Mouse (Mus musculus) stomach, embryonic 16.5 days (tissue): ENCODE results near the gene Tnnt1. TPM values are rescaled to one million over a fixed set of nuclear protein-coding genes. Genes with fewer than 3 reads are reported as not detected.

Experiments used
- ATAC-seq: fragments of 200-750 bp; cut with Nextera tagmentation; 2 replicates; pipeline ENCODE4 v1.8.0; 2017; ENCODE audit warnings: moderate number of reproducible peaks, moderate TSS enrichment; ENCODE audit not compliant: insufficient read depth, low FRiP score
- H3K27ac ChIP-seq: fragments of 300-500 bp; sonication (generic); 2 replicates; pipeline ENCODE4 v1.5.1; 2014; ENCODE audit warnings: low read length
- H3K27me3 ChIP-seq: fragments of 300-500 bp; sonication (generic); 2 replicates; pipeline ENCODE4 v1.6.1; 2014; ENCODE audit warnings: low read length, control low read depth, mixed read lengths; ENCODE audit not compliant: control insufficient read depth, insufficient read depth
- H3K36me3 ChIP-seq: fragments of 300-500 bp; sonication (generic); 2 replicates; pipeline ENCODE4 v1.6.1; 2014; ENCODE audit warnings: low read length; ENCODE audit not compliant: control insufficient read depth, insufficient read depth
- H3K4me1 ChIP-seq: fragments of 300-500 bp; sonication (generic); 2 replicates; pipeline ENCODE4 v1.6.1; 2014; ENCODE audit warnings: low read length, control low read depth, mixed read lengths; ENCODE audit not compliant: control insufficient read depth, insufficient read depth
- H3K4me2 ChIP-seq: fragments of 300-500 bp; sonication (generic); 2 replicates; pipeline ENCODE4 v1.6.1; 2014; ENCODE audit warnings: low read depth, low read length, mixed read lengths
- H3K4me3 ChIP-seq: fragments of 300-500 bp; sonication (generic); replicated peaks from 2 replicates; pipeline ENCODE4 v1.5.1; 2014; ENCODE audit warnings: mild to moderate bottlenecking, low read length
- H3K9ac ChIP-seq: fragments of 300-500 bp; sonication (generic); 2 replicates; pipeline ENCODE4 v1.6.1; 2014; ENCODE audit warnings: low read length
- H3K9me3 ChIP-seq: fragments of 300-500 bp; sonication (generic); replicated peaks from 2 replicates; pipeline ENCODE4 v1.6.1; 2016; ENCODE audit warnings: low read length, control low read depth; ENCODE audit not compliant: control insufficient read depth
- WGBS: fragments of 180-500 bp; shearing (Covaris S2); extraction: QIAGEN DNeasy Blood & Tissue Kit; methylation state at CpG from one replicate; pipeline ENCODE4 v1.1.7; 2014; 5-methylcytosine and 5-hydroxymethylcytosine counted together
- polyA plus RNA-seq: library from polyadenylated mRNA; unstranded; fragments of >200 nt; fragmentation: Nextera tagmentation; extraction: Ambion mirVana; gene quantifications from 2 replicates; pipeline ENCODE4 v1.2.1, GENCODE M21; 2015

Tnnt1 gene
- polyA plus RNA-seq, 1 experiment from 2014 or later: 111 TPM

- Histone ChIP-seq H3K9me3 (no peaks in the 10 kb centered on the region), H3K36me3 (no peaks in the 10 kb centered on the region), H3K27ac (no peak overlapping the region), H3K9ac (peak overlapping the region; percentile 66), H3K27me3 (peaks cover 9% of the 10 kb centered on the region; the same call in 1 of the 2 replicates), H3K4me1 (peaks cover 11% of the 10 kb centered on the region), H3K4me2 (peak overlapping the region; percentile 94), H3K4me3 (peak overlapping the region; percentile 49)
- 3% methylated on average over 35 of the region's 35 CpGs for WGBS
- ATAC-seq: peak; percentile 63
These were observed 45.7 kb downstream of the Tnnt1 start for GRCm38 (mm10) chr7:4470275-4471178.

- no peak for ATAC-seq
- WGBS: 78% methylated on average over 3 of the region's 3 CpGs
- no peak overlapping the region for H3K4me3 ChIP-seq
These were observed 48.4 kb downstream of the Tnnt1 start for GRCm38 (mm10) chr7:4467801-4468200.

GRCm38 (mm10) chr7:4464194-4464824, 51.9 kb downstream of the Tnnt1 start:
- Histone ChIP-seq H3K27ac (peak overlapping the region; percentile 91), H3K4me3 (peak overlapping the region; percentile 20), H3K27me3 (no peaks in the 10 kb centered on the region), H3K9ac (peak overlapping the region; percentile 56; the same call in 1 of the 2 replicates), H3K9me3 (no peaks in the 10 kb centered on the region), H3K4me2 (peak overlapping the region; percentile 39), H3K36me3 (no peaks in the 10 kb centered on the region), H3K4me1 (no peaks in the 10 kb centered on the region)
- peak; percentile 91 for ATAC-seq
- WGBS: 5% methylated on average over 9 of the region's 12 CpGs

More at GRCm38 (mm10) chr7:4467801-4468200, 48.4 kb downstream of the Tnnt1 start:
- H3K4me1 ChIP-seq: peaks cover 11% of the 10 kb centered on the region
- no peaks in the 10 kb centered on the region for H3K36me3 ChIP-seq
- H3K9me3 ChIP-seq: no peaks in the 10 kb centered on the region
- H3K9ac ChIP-seq: no peak overlapping the region
- H3K27ac ChIP-seq: no peak overlapping the region
- no peak overlapping the region for H3K4me2 ChIP-seq
- H3K27me3 ChIP-seq: peaks cover 4% of the 10 kb centered on the region; the same call in 1 of the 2 replicates

- H3K27me3 ChIP-seq: no peaks in the 10 kb centered on the region
- ATAC-seq: peak; percentile 67
- no peaks in the 10 kb centered on the region for H3K4me1 ChIP-seq
- no peaks in the 10 kb centered on the region for H3K36me3 ChIP-seq
- peak within 1 kb of the TSS; percentile 43 for H3K4me2 ChIP-seq
- H3K4me3 ChIP-seq: peak within 1 kb of the TSS; percentile 33
- WGBS: 59% methylated on average over 13 of the region's 16 CpGs
- H3K27ac ChIP-seq: peak within 1 kb of the TSS; percentile 86
- H3K9ac ChIP-seq: peak within 1 kb of the TSS; percentile 56
- H3K9me3 ChIP-seq: no peaks in the 10 kb centered on the region
These were observed 55.4 kb downstream of the Tnnt1 start, which contains the start of gene Eps8l1 for GRCm38 (mm10) chr7:4460576-4461434. TSS of gene Eps8l1 (plus strand) at chr7:4460674.

Other genes with a start within 250 kb of the Tnnt1 start
- gene Ncr1, start 178.7 kb downstream of the Tnnt1 start, polyA plus RNA-seq: not detected in 2 replicates
- 0.10 and 0.32 TPM in 2 replicates for gene Gp6, start 118.6 kb downstream of the Tnnt1 start, polyA plus RNA-seq
- 28.1 and 32.8 TPM in 2 replicates for gene Rdh13, start 70.7 kb downstream of the Tnnt1 start, polyA plus RNA-seq
- gene Eps8l1, start 55.7 kb downstream of the Tnnt1 start, polyA plus RNA-seq: 12.1 and 15.0 TPM in 2 replicates
- gene Ppp1r12c, start 14.7 kb downstream of the Tnnt1 start, polyA plus RNA-seq: 20.3 and 22.3 TPM in 2 replicates
- 5.1 and 7.4 TPM in 2 replicates for gene Tnni3, start 7.8 kb upstream of the Tnnt1 start, polyA plus RNA-seq
- gene Dnaaf3, start 16.1 kb upstream of the Tnnt1 start, polyA plus RNA-seq: 2.2 TPM in 2 replicates
- gene Syt5, start 31.2 kb upstream of the Tnnt1 start, polyA plus RNA-seq: 8.5 TPM in 2 replicates
- 0.92 and 1.0 TPM in 2 replicates for gene Ptprh, start 87.7 kb upstream of the Tnnt1 start, polyA plus RNA-seq
- 2.3 and 3.4 TPM in 2 replicates for gene Tmem86b, start 115.0 kb upstream of the Tnnt1 start, polyA plus RNA-seq
- 2.8 and 3.8 TPM in 2 replicates for gene Ppp6r1, start 142.6 kb upstream of the Tnnt1 start, polyA plus RNA-seq
- 77.2 and 88.0 TPM in 2 replicates for gene Hspbp1, start 168.7 kb upstream of the Tnnt1 start, polyA plus RNA-seq
- gene Brsk1, start 174.2 kb upstream of the Tnnt1 start, polyA plus RNA-seq: 0.86 and 0.88 TPM in 2 replicates
- 0.76 and 0.90 TPM in 2 replicates for gene Tmem150b, start 208.9 kb upstream of the Tnnt1 start, polyA plus RNA-seq
- 59.6 and 64.3 TPM in 2 replicates for gene Kmt5c, start 223.7 kb upstream of the Tnnt1 start, polyA plus RNA-seq
- 61.4 and 70.0 TPM in 2 replicates for gene Cox6b2, start 236.7 kb upstream of the Tnnt1 start, polyA plus RNA-seq